Mouse (Mus musculus): ENCODE measurements around the gene Adh1. TPM values are rescaled to one million over a fixed set of nuclear protein-coding genes. Genes with fewer than 3 reads are reported as not detected.

Gene Adh1
- total RNA-seq, 4 experiments from 2014 or later: 0.84 to 1.8 (median 1.6) TPM

DNA sequence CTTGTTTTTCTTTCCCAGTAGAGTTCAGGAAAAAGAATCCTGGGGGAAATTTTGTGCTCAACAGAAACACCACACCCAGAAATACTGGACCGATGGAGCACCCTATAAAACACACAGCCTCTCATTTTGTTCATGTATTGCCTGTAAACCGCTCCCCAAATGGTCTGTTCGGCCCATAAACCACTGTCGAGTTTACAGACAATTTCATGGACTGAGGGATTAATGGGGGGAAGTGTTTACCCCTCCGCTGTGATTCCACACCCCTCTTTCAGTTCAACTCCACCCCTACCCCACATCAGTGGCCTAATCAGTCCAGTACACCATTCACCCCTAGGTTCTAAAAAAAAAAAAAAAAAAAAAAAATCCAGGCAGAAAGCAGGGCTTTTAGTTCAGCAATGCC is 19.8 kb upstream of the Adh1 start:
- DNase-seq (ENCODE audit: low spot score in 2 of 2): no peak

- no peak for DNase-seq (ENCODE audit: low spot score in 2 of 2)
Measured at GRCm38 (mm10) chr3:138241371-138241770, 19.4 kb upstream of the Adh1 start.

GRCm38 (mm10) chr3:138242021-138242726 is 18.6 kb upstream of the Adh1 start:
- no peak for DNase-seq (ENCODE audit: low spot score in 2 of 2)

DNA sequence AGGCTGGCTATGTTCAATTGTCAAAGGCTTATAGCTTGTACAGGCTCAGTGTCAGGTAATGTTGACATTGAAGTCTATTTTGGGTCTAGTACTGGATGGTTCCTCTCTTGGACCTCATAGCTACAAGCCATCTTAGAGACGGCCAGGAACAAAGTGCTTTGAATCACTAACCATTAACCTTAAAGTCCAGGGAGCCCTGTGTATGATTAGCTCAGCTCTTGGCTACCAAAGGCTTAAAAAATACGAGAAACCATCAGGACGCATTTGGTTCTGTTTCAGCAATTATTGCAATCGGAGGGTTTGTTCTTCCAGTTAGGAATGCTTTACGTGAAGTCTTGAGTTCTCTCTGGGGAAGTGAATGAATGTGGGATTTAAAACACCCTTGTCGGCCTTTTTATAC is 17.9 kb upstream of the Adh1 start:
- DNase-seq (ENCODE audit: low spot score in 2 of 2): no peak

DNA sequence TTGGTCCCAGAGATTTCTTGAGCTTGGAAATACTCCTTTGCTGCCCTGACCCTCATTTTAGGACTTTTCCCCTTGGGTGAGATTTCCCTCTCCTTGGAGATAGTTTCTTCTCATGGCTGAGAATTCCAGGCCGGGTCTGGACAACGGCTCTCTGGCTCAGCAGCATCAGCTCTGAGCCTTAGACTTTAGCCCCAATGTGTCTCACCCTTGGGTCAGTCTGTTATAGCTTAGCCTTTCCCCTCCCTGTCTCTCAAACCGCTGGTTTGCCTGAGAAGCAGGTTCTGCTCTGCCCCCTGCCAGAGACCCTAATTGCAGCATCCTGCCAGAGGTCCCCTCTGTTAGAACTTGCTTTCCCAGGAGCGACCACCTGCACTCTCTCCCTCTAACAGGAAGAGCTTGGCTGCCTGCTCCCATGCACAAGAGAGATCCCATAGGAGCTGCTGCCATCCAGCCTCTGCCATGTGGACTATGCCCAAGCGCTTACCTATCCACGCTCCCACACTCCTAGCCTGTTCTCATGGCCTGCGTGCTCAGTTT is 16.4 kb upstream of the Adh1 start:
- DNase-seq (ENCODE audit: low spot score in 2 of 2): no peak

GRCm38 (mm10) chr3:138246511-138247020 is 14.2 kb upstream of the Adh1 start:
- no peak for DNase-seq (ENCODE audit: low spot score in 2 of 2)

DNA sequence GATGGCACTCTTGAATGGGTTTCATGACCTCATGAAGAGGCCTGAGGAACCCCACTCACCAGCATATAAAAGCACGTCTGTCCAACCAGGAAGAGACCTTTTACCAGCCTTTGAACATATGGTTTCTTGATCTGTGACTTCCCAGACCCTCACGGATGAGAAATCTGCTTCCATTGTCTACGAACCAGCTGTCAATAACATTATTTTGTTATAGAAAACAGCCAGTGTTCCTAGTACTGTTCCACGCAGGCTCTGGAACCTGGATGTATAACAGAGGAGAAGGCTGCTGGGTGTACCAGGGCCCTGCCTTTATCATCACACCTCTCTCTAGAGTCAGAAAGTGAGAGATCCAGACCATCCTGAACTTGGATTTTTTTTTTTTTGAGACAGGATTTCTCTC is 13.6 kb upstream of the Adh1 start:
- DNase-seq (ENCODE audit: low spot score in 2 of 2): no peak

DNA sequence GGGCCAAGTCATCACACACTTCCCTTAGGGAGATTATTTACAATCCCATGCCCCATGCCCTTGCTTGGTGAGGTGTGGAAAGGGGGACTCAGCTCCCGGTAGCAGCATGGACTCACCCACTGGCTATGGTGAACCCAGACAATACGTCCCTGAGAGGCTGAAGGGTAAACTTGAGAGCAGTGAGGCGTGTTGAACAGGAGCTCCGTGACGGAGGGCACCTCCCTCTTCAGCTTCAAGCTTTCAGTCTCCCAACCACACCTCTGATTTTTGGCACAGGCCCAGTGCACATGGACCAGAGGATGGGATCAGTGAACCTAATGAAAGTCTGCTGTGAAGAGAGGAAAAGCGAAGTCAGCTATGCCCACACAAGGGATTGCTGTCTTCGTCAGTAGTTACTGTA is 12.8 kb upstream of the Adh1 start:
- DNase-seq (ENCODE audit: low spot score in 2 of 2): no peak

DNA sequence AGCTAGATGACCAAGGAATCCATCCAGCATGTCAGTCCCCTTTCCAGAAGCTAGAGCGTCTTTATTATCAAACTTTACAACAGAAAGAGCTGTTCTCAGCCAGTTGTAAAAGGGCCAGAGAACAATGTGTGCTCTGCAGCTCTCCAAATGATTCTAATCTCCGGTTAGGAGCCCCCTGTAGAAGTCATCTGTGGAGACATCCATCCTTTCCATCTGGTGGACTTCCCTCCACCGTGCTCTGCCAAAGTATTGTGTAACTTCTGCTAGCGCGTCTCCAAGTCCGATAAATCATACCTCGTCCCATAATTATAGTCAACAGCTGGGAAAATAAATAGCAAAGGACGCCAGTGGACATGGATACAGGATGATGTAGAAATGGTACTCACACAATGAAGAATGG is 12.0 kb upstream of the Adh1 start:
- no peak for DNase-seq (ENCODE audit: low spot score in 2 of 2)

- DNase-seq (ENCODE audit: low spot score in 2 of 2): no peak
Measured at GRCm38 (mm10) chr3:138251156-138251555, 9.6 kb upstream of the Adh1 start.

DNA sequence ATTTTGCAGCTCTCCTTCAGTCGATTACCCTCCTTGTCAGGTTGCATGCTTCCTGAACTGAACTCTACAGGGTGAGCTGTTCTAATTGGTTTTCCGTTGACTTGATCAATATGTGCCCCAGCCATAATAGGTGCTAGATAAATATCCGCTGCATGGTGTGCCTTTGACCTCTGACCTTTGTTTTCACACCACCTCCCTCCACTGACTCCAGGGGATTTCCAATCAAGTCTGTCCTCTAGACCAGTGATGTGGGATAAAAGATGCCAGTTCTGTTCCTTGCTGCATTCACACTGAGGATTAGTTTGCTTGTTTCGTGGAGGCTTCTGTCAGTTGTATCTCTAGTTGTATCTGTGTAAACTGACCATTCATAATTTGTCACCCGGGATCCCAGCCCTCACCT is 6.6 kb upstream of the Adh1 start:
- no peak for DNase-seq (ENCODE audit: low spot score in 2 of 2)

- DNase-seq (ENCODE audit: low spot score in 2 of 2): no peak
Measured at GRCm38 (mm10) chr3:138255366-138255765, 5.4 kb upstream of the Adh1 start.

GRCm38 (mm10) chr3:138255780-138256550 is 4.8 kb upstream of the Adh1 start:
- no peak for DNase-seq (ENCODE audit: low spot score in 2 of 2)

DNA sequence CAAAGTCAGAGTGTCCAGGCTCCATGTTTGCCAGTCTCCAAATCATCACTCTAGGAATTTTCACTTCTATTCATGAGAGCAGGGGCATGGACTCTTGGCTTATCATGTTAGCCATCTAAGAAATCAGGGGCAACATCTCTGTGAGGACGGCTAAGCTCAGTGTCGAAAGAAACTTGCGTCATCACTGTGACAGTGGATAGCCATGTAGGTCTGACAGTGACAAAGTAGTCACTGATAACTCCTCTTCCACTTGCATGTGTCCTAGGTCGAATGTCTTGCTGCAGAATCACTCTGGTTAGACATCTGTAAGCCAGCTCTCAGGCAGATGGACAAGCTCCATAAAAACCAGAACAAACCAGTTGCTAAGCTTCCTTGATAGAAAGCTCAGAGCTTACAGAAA is 1.8 kb downstream of the Adh1 start:
- DNase-seq (ENCODE audit: low spot score in 2 of 2): no peak

GRCm38 (mm10) chr3:138263154-138263930 is 2.6 kb downstream of the Adh1 start:
- DNase-seq (ENCODE audit: low spot score in 2 of 2): no peak

DNA sequence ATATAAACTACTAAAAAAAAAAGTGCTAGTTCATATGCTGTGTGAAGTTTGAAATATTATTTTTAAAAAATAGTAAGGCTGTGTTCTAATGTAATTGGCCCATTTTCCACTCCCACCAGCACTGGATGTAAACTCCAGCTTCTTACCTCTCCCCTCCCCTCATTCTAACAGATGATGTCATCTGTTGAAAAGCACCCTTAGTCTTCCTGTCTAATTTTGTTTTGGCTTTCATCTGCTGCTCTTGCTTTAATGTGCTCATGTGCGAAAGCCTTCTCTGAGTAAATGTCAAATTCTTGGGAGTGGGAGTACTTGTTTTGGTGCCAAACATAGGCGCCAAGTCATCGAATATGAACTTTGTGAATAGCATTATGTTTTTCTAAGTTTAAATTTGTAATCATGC is 3.9 kb downstream of the Adh1 start:
- no peak for DNase-seq (ENCODE audit: low spot score in 2 of 2)

- no peak for DNase-seq (ENCODE audit: low spot score in 2 of 2)
Measured at GRCm38 (mm10) chr3:138270507-138270906, 9.7 kb downstream of the Adh1 start.

DNA sequence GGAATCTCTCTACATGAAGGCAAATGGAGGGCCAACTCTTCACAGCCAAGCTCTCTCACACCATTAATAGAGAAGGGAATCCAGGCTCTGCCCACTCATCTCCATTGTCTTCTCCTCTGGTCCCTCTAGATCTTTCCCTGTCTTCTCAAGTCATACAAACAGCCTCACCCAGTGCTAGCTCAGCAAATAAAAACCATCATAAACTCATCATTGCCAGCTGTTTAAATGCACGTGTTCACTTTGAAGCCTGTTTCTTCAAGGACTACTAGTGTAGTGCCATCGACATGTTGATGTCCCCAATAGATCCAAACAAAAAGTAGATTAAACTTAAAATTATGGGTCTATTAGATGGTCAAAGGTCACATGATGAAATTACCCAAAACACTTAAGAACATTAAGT is 10.5 kb downstream of the Adh1 start:
- no peak for DNase-seq (ENCODE audit: low spot score in 2 of 2)

GRCm38 (mm10) chr3:138273080-138273479 is 12.3 kb downstream of the Adh1 start:
- no peak for DNase-seq (ENCODE audit: low spot score in 2 of 2)

- no peak for DNase-seq (ENCODE audit: low spot score in 2 of 2)
Measured at GRCm38 (mm10) chr3:138275100-138275499, 14.3 kb downstream of the Adh1 start.

GRCm38 (mm10) chr3:138282556-138282955 is 21.8 kb downstream of the Adh1 start:
- DNase-seq (ENCODE audit: low spot score in 2 of 2): no peak

GRCm38 (mm10) chr3:138283831-138284230 is 23.0 kb downstream of the Adh1 start:
- DNase-seq (ENCODE audit: low spot score in 2 of 2): no peak
